Mouse (Mus musculus): ENCODE results near the gene Tomm20. TPM values are rescaled to one million over a fixed set of nuclear protein-coding genes. Genes with fewer than 3 reads are reported as not detected.
A peak's percentile ranks its signal among the peaks of the same experiment; 100 is the strongest.
"Not testable (repeated sequence)": the region's sequence is repeated elsewhere in the genome, so short reads cannot be mapped to it uniquely, and the experiment has no call there.

Gene Tomm20
- total RNA-seq, 2 experiments from 2014 or later = 209 to 214 TPM

GRCm38 (mm10) chr8:126883752-126884151 lies 61.9 kb downstream of the Tomm20 start:
- no peak for TF ChIP-seq CTCF (conservative IDR thresholded peaks at IDR 0.05)
- H3K4me3 ChIP-seq = no peak overlapping the region
- peak overlapping the region; percentile 87 for H3K27ac ChIP-seq
- DNase-seq (ENCODE audit: low spot score in 2 of 2) = no peak

- not testable (repeated sequence) for H3K27ac ChIP-seq; H3K4me3 ChIP-seq; DNase-seq (ENCODE audit: low spot score in 2 of 2)
Observed at GRCm38 (mm10) chr8:126882586-126882985, 63.1 kb downstream of the Tomm20 start.

- Histone ChIP-seq H3K4me3 (no peak overlapping the region), H3K27ac (no peak overlapping the region)
- TF ChIP-seq CTCF (conservative IDR thresholded peaks at IDR 0.05) = no peak
- no peak for DNase-seq (ENCODE audit: low spot score in 2 of 2)
Observed at GRCm38 (mm10) chr8:126881641-126882140, 64.0 kb downstream of the Tomm20 start.

Other genes starting within 250 kb of the Tomm20 start
- gene Rbm34, start 25.2 kb upstream of the Tomm20 start, total RNA-seq (2021) = 10 to 100 TPM; 12.1 to 12.9 TPM
- 10 to 100 TPM; 26.1 to 28.1 TPM for gene Pard3, start 118.0 kb upstream of the Tomm20 start, total RNA-seq (2021)

Data from layer of hippocampus, adult 2 months (tissue).